Mouse (Mus musculus) hindbrain, embryonic 11.5 days (tissue): ENCODE measurements at regions not wholly inside any gene's neighbourhood (a gene's known extent, or its start where the extent isn't known, plus 50 kb on each side); places are given as distances from the start of the nearest gene placed in this dataset.
"Not testable (repeated sequence)": the region's sequence is repeated elsewhere in the genome, so short reads cannot be mapped to it uniquely, and the experiment has no call there.

ENCODE experiments used
- ATAC-seq: fragments of 200-750 bp; cut with Nextera tagmentation; 2 replicates; pipeline ENCODE4 v1.8.0; 2017; ENCODE audit warnings: mild to moderate bottlenecking, moderate TSS enrichment, moderate library complexity; ENCODE audit not compliant: low FRiP score
- DNase-seq: peaks from one replicate; pipeline ENCODE4 v3.0.0-alpha.2; 2015; ENCODE audit warnings: low spot score
- H3K27ac ChIP-seq: fragments of 300-500 bp; sonication (generic); 2 replicates; pipeline ENCODE4 v1.5.1; 2014; ENCODE audit warnings: mild to moderate bottlenecking, low read depth, low read length
- H3K27me3 ChIP-seq: fragments of 300-500 bp; sonication (generic); 2 replicates; pipeline ENCODE4 v1.6.1; 2014; ENCODE audit warnings: mild to moderate bottlenecking, low read length, moderate library complexity, mixed read lengths; ENCODE audit not compliant: control insufficient read depth, insufficient read depth
- H3K36me3 ChIP-seq: fragments of 300-500 bp; sonication (generic); 2 replicates; pipeline ENCODE4 v1.6.1; 2014; ENCODE audit warnings: mild to moderate bottlenecking, low read length, moderate library complexity, mixed read lengths; ENCODE audit not compliant: control insufficient read depth, insufficient read depth
- H3K4me1 ChIP-seq: fragments of 300-500 bp; sonication (generic); replicated peaks from 2 replicates; pipeline ENCODE4 v1.6.1; 2014; ENCODE audit warnings: low read length, mixed read lengths; ENCODE audit not compliant: control insufficient read depth, insufficient read depth
- H3K4me2 ChIP-seq: fragments of 300-500 bp; sonication (generic); replicated peaks from 2 replicates; pipeline ENCODE4 v1.6.1; 2014; ENCODE audit warnings: mild to moderate bottlenecking, low read depth, low read length
- H3K4me3 ChIP-seq: fragments of 300-500 bp; sonication (generic); 2 replicates; pipeline ENCODE4 v1.5.1; 2014; ENCODE audit warnings: low read depth, low read length
- H3K9ac ChIP-seq: fragments of 300-500 bp; sonication (generic); 2 replicates; pipeline ENCODE4 v1.6.1; 2014; ENCODE audit warnings: low read depth, low read length
- H3K9me3 ChIP-seq: fragments of 300-500 bp; sonication (generic); 2 replicates; pipeline ENCODE4 v1.6.1; 2016; ENCODE audit warnings: low read length; ENCODE audit not compliant: control insufficient read depth
- WGBS: fragments of 180-500 bp; shearing (Covaris S2); extraction: QIAGEN DNeasy Blood & Tissue Kit; methylation state at CpG from one replicate; pipeline ENCODE4 v1.1.7; 2014; 5-methylcytosine and 5-hydroxymethylcytosine counted together

DNA sequence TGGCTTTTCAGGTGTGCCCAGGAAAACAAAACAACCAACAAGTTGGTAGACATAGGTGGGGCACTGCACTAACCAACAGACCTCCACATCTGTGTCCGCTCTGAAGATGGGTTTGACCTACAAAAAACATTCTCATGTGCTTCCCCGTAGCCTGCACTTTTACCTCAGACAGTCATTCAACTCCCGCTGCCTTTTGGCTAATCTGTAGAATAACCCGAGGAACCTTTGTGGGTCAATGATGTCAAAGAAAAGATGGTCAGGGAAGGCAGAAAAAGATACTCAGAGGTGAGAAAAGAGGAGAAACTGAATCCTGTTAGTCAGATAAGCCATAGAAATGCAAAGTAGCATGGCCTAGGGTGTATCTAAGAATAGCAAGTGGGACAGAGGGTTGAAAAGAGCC is 170.8 kb downstream of the Snx19 start:
- no peaks in the 10 kb centered on the region for H3K27me3 ChIP-seq
- H3K4me3 ChIP-seq: no peak overlapping the region
- H3K9ac ChIP-seq: no peak overlapping the region
- H3K9me3 ChIP-seq: no peaks in the 10 kb centered on the region
- no peak overlapping the region for H3K27ac ChIP-seq
- no peak overlapping the region for H3K4me2 ChIP-seq
- no peaks in the 10 kb centered on the region for H3K4me1 ChIP-seq
- 44% methylated on average over 4 of the region's 4 CpGs for WGBS
- no peak for DNase-seq
- no peaks in the 10 kb centered on the region for H3K36me3 ChIP-seq
- no peak for ATAC-seq

DNA sequence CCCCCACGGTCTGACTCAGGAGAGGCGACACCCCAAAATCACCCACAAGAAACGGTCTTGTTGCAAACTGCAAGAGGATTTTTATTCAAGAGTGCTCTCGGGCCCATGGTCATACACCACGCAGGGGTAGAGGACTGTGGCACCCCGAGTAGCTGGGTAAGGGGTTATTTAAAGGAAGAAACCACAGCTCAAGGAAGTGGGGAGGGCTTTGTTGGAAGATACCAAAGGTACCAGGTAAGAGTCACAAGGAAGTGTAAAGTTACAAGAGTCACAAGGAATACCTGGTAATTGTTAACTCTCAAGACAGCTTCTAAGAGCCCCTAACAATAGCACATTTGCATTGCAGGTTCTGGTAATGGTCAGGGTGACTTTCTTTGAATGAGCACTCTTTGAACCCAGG is 170.2 kb downstream of the Snx19 start:
- not testable (repeated sequence) for H3K36me3 ChIP-seq, H3K4me3 ChIP-seq, DNase-seq, H3K27me3 ChIP-seq, ATAC-seq, H3K4me1 ChIP-seq, H3K4me2 ChIP-seq, H3K27ac ChIP-seq, H3K9me3 ChIP-seq, H3K9ac ChIP-seq
- 75% methylated on average over 6 of the region's 6 CpGs for WGBS

DNA sequence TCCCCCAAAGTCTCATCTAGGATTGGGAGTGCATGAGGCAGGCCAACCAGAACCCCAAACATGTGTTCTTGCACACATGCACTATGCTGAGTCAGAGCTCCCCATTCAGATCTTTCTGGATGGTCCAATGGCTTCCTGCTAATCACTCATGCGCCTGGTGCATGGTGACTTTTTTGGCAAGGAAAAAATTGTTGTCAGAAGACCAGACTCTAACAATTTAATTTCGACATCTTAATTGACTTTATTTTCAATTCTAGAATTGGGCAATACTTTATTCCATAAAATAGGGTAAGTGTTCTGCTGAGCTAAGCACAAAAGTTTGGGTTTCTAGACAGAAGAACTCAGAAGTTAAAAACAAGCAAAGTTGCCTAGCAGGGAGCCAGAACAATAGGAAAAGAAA is 165.7 kb downstream of the Snx19 start:
- no peak for ATAC-seq
- WGBS: 91% methylated on average over 2 of the region's 2 CpGs

GRCm38 (mm10) chr9:30591246-30591645 is 164.3 kb downstream of the Snx19 start:
- no peak overlapping the region for H3K4me3 ChIP-seq
- H3K27ac ChIP-seq: no peak overlapping the region
- H3K9me3 ChIP-seq: no peaks in the 10 kb centered on the region
- H3K27me3 ChIP-seq: no peaks in the 10 kb centered on the region
- H3K36me3 ChIP-seq: no peaks in the 10 kb centered on the region
- H3K4me2 ChIP-seq: no peak overlapping the region
- no peaks in the 10 kb centered on the region for H3K4me1 ChIP-seq
- DNase-seq: no peak
- no peak overlapping the region for H3K9ac ChIP-seq
- ATAC-seq: no peak
- 92% methylated on average over 5 of the region's 5 CpGs for WGBS

More for the DNA sequence above, 165.7 kb downstream of the Snx19 start:
- DNase-seq: no peak
- no peak overlapping the region for H3K4me3 ChIP-seq
- no peak overlapping the region for H3K27ac ChIP-seq
- H3K36me3 ChIP-seq: no peaks in the 10 kb centered on the region
- no peaks in the 10 kb centered on the region for H3K27me3 ChIP-seq
- H3K9ac ChIP-seq: no peak overlapping the region
- H3K4me2 ChIP-seq: no peak overlapping the region
- no peaks in the 10 kb centered on the region for H3K4me1 ChIP-seq
- no peaks in the 10 kb centered on the region for H3K9me3 ChIP-seq

DNA sequence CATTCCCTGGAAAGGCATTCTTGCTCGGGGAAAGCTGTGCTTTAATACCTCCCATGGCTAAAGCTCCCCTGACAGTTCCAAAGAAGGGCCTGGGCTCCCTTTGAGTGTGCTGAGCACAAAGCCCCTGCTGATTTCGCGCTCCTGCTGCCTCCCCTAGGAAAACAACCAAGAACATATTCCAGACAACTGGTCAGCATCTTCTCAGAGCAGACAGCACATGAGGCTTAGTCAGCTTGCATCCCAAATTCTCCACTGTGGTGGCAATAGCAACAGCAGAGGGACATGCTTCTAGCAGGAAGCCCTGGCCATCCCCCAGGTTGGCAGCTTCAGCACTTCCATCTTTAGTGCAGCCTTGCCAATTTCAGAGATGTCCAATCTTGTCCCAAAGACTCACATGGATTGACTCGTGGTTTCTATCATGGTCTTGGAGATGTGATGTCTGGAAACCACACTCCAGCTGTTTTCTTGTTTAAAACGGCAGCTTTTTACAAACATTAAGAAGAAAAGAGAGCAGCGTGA is 163.8 kb downstream of the Snx19 start:
- no peak overlapping the region for H3K27ac ChIP-seq
- H3K9me3 ChIP-seq: no peaks in the 10 kb centered on the region
- 54% methylated on average over 6 of the region's 6 CpGs for WGBS
- H3K36me3 ChIP-seq: no peaks in the 10 kb centered on the region
- DNase-seq: no peak
- no peak overlapping the region for H3K9ac ChIP-seq
- H3K4me1 ChIP-seq: no peaks in the 10 kb centered on the region
- H3K4me2 ChIP-seq: no peak overlapping the region
- ATAC-seq: no peak
- no peaks in the 10 kb centered on the region for H3K27me3 ChIP-seq
- no peak overlapping the region for H3K4me3 ChIP-seq

DNA sequence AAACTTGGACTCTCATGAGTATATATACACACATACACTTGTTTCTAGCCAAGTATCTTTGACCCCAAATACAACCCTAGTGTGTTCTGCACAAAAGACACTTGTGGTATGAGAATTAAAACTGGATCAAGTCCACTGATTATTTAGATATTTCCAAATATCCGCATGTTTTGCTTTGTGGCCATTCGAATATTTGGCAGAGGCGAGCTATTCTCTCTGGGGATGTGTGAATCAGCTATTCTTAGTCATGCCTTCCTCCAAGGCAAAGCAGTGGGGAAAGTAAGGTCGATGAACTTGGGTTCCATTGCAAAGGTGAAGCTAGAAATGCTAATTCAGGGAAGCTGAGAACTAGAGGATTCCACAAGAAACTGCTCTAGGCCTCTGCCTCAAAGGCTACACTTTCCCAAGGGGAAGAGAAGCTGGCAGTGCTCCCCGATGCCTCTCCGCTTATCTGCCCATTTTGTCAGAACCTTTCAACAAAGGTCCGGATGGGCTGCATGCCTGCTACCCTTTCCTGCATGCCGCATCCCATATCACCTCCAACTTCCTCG is 154.4 kb downstream of the Snx19 start:
- DNase-seq: no peak
- no peaks in the 10 kb centered on the region for H3K4me1 ChIP-seq
- H3K4me3 ChIP-seq: no peak overlapping the region
- H3K9me3 ChIP-seq: no peaks in the 10 kb centered on the region
- no peak overlapping the region for H3K27ac ChIP-seq
- WGBS: 91% methylated on average over 9 of the region's 9 CpGs
- H3K36me3 ChIP-seq: no peaks in the 10 kb centered on the region
- no peaks in the 10 kb centered on the region for H3K27me3 ChIP-seq
- ATAC-seq: no peak
- no peak overlapping the region for H3K9ac ChIP-seq
- no peak overlapping the region for H3K4me2 ChIP-seq

DNA sequence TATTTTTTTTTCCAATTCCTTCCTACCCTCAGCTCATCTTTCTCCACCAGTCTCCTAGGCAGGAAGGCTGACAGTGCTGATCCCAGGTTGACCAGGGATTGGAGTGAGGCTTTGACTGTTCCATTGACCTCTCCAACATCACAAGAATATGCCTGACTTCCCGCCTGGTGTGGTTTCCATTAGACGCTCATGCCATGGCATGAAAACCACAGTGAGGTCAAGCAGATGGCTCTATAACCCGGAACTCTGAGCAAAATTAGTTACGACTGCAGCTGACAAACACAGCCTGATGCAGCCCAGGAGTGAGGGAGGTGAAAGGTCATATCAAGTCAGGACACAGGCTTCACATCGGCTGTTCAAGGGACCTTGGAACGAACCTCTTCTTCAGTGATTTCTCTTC is 153.6 kb downstream of the Snx19 start:
- no peaks in the 10 kb centered on the region for H3K4me1 ChIP-seq
- no peaks in the 10 kb centered on the region for H3K9me3 ChIP-seq
- DNase-seq (no peak), ATAC-seq (no peak)
- no peak overlapping the region for H3K4me2 ChIP-seq
- no peak overlapping the region for H3K27ac ChIP-seq
- no peaks in the 10 kb centered on the region for H3K27me3 ChIP-seq
- no peaks in the 10 kb centered on the region for H3K36me3 ChIP-seq
- no peak overlapping the region for H3K4me3 ChIP-seq
- no peak overlapping the region for H3K9ac ChIP-seq
- 63% methylated on average over 6 of the region's 6 CpGs for WGBS

DNA sequence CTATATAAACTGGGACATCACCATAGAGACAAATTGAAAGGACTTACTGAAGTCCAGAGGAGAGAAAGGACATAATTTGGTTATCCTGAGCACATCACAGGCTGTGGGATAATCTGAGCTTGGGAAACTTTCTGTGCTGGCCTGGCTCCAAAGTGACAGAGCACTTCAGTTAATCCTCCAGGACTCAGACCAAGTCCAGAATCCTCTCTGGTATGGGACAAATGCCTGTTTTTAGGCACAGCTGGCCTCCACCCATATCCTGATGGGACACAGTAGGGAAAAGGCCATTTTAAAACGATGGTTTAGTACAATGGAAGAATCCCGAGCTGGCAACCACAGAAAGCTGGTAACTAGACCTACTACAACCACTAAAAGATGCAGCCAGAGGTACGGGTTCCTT is 151.3 kb downstream of the Snx19 start:
- Histone ChIP-seq H3K27me3 (no peaks in the 10 kb centered on the region), H3K9ac (no peak overlapping the region), H3K27ac (no peak overlapping the region), H3K4me3 (no peak overlapping the region), H3K36me3 (no peaks in the 10 kb centered on the region), H3K9me3 (no peaks in the 10 kb centered on the region), H3K4me2 (no peak overlapping the region), H3K4me1 (no peaks in the 10 kb centered on the region)
- ATAC-seq: no peak
- DNase-seq: no peak
- 85% methylated on average over 3 of the region's 3 CpGs for WGBS

- DNase-seq: no peak
- Histone ChIP-seq H3K9ac (no peak overlapping the region), H3K9me3 (no peaks in the 10 kb centered on the region), H3K27me3 (no peaks in the 10 kb centered on the region), H3K4me1 (no peaks in the 10 kb centered on the region), H3K36me3 (no peaks in the 10 kb centered on the region), H3K27ac (no peak overlapping the region), H3K4me2 (no peak overlapping the region), H3K4me3 (no peak overlapping the region)
- ATAC-seq: no peak
- WGBS: 73% methylated on average over 4 of the region's 4 CpGs
Measured at GRCm38 (mm10) chr9:30577243-30577642, 150.3 kb downstream of the Snx19 start.
